Mouse (Mus musculus) forebrain, embryonic 11.5 days (tissue): ENCODE data around the gene Ctse. TPM values are rescaled to one million over a fixed set of nuclear protein-coding genes. Genes with fewer than 3 reads are reported as not detected.

Experiments used
- ATAC-seq: fragments of 200-750 bp; cut with Nextera tagmentation; replicated peaks from 2 replicates; pipeline ENCODE4 v1.8.0; 2017; ENCODE audit warnings: moderate TSS enrichment; ENCODE audit not compliant: low FRiP score
- DNase-seq: peaks from one replicate; pipeline ENCODE4 v3.0.0-alpha.2; 2017; ENCODE audit warnings: low spot score
- H3K27ac ChIP-seq: fragments of 300-500 bp; sonication (generic); 2 replicates; pipeline ENCODE4 v1.5.1; 2014; ENCODE audit warnings: low read depth, low read length
- H3K27me3 ChIP-seq: fragments of 300-500 bp; sonication (generic); 2 replicates; pipeline ENCODE4 v1.6.1; 2014; ENCODE audit warnings: mild to moderate bottlenecking, low read length, mixed read lengths; ENCODE audit not compliant: control insufficient read depth, insufficient read depth
- H3K36me3 ChIP-seq: fragments of 300-500 bp; sonication (generic); 2 replicates; pipeline ENCODE4 v1.6.1; 2014; ENCODE audit warnings: mild to moderate bottlenecking, low read length, moderate library complexity, mixed read lengths; ENCODE audit not compliant: control insufficient read depth, insufficient read depth
- H3K4me1 ChIP-seq: fragments of 300-500 bp; sonication (generic); replicated peaks from 2 replicates; pipeline ENCODE4 v1.6.1; 2014; ENCODE audit warnings: low read length, mixed read lengths; ENCODE audit not compliant: control insufficient read depth, insufficient read depth
- H3K4me2 ChIP-seq: fragments of 300-500 bp; sonication (generic); 2 replicates; pipeline ENCODE4 v1.6.1; 2014; ENCODE audit warnings: low read depth, mild to moderate bottlenecking, low read length, moderate library complexity, mixed read lengths; ENCODE audit not compliant: severe bottlenecking
- H3K4me3 ChIP-seq: fragments of 300-500 bp; sonication (generic); 2 replicates; pipeline ENCODE4 v1.5.1; 2014; ENCODE audit warnings: low read depth, low read length
- H3K9ac ChIP-seq: fragments of 300-500 bp; sonication (generic); 2 replicates; pipeline ENCODE4 v1.6.1; 2014; ENCODE audit warnings: low read length
- H3K9me3 ChIP-seq: fragments of 300-500 bp; sonication (generic); 2 replicates; pipeline ENCODE4 v1.6.1; 2016; ENCODE audit warnings: low read length, mixed read lengths; ENCODE audit not compliant: control insufficient read depth
- WGBS: fragments of 180-500 bp; shearing (Covaris S2); extraction: QIAGEN DNeasy Blood & Tissue Kit; methylation state at CpG from one replicate; pipeline ENCODE4 v1.1.7; 2014; 5-methylcytosine and 5-hydroxymethylcytosine counted together
- polyA plus RNA-seq: library from polyadenylated mRNA; unstranded; fragments of >200 nt; fragmentation: Nextera tagmentation; extraction: Ambion mirVana; gene quantifications from 2 replicates; pipeline ENCODE4 v1.2.1, GENCODE M21; 2014

Ctse gene
- polyA plus RNA-seq, 1 experiment from 2014 or later, result 0.35 TPM

DNA sequence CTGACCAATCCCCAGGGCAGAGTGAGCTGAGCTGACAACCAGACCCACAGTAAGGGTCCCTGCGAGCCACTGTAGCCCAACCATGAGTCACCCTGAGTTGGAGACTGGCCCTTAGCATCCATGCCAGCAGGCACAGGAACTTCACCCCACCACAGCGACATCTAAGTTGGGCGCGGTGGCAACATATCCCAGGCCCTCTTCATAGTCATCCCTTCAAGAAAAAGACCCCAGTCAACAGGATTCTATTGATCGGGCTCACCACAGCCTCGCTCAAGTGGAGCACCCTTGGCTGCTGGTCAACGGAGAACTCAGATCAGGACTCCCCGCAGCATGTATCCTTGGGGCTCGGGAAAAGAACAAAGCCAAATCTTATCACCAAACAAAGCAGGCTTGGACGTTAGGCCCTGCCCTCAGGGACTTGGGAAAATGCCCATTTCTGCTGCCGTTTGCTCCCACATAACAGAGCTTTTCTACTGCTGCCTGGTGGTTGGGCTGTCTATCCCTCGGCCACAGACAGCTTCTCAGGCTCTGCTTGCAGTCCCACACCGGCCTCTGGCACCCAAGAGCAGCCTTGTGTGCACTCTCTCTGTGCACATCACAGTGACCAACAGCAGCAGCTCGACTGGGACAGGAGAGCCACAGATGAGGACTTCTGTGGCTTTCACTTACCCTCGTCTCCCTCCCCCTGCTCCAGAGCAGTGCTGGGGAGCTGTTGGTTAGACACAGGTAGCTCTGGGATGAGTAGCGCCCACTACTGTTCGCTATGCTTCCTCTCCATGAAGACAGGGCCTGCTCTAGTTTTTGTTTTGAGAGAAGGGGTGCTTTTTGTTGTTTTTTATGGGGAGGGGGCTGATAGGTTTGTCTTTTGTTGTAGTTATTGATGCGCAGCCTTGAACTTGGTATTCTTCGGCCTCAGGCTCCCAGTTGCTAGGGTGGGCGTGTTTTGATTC, 76.6 kb downstream of the Ctse start:
- no peaks in the 10 kb centered on the region for H3K36me3 ChIP-seq
- no peak overlapping the region for H3K27ac ChIP-seq
- H3K9me3 ChIP-seq, result no peaks in the 10 kb centered on the region
- DNase-seq (no peak), ATAC-seq (no peak)
- no peak overlapping the region for H3K4me3 ChIP-seq
- H3K27me3 ChIP-seq, result no peaks in the 10 kb centered on the region
- H3K4me1 ChIP-seq, result no peaks in the 10 kb centered on the region; the same call in 1 of the 2 replicates
- H3K9ac ChIP-seq, result no peak overlapping the region
- H3K4me2 ChIP-seq, result no peak overlapping the region
- 68% methylated on average over 20 of the region's 20 CpGs for whole genome bisulfite sequencing

DNA sequence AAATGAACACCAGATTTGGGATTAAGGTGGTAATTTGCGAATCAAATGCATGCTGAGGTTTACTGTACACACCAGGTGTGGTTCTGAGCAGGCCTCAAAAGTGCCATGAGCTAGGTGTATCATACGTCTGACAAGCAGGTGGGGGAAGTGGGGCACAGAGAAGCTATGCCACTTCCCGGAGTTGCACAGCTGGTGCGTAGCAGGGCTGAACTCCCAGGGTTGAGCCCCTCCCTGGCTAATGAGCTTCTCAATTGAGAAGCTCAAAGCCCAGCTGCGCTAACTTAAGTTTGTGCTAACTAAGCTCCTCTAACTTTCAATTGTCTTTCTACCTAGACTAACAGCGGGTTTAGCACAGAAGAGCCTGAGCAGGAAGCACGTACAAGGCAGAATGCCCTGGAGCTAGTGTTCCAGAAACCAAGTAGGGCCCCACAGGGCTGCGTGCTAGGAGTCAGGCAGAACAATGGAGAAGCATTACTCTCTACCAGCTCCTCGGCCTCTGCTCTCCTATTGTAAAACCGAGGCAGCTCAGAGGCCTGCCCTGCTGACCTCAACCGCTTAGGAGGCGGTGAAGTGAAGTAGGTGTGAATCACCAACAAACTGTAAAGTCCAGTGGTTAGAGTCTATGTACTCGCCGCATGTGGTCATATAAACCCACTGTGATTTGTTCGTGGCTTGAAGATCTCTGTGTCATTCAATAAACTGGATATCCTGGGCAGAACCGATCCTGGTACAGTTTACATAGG, 81.0 kb downstream of the Ctse start:
- no peak overlapping the region for H3K4me3 ChIP-seq
- 46% methylated on average over 16 of the region's 16 CpGs for WGBS
- H3K9ac ChIP-seq, result no peak overlapping the region
- H3K4me1 ChIP-seq, result no peaks in the 10 kb centered on the region; the same call in 1 of the 2 replicates
- H3K27ac ChIP-seq, result no peak overlapping the region
- H3K9me3 ChIP-seq, result no peaks in the 10 kb centered on the region
- no peak for ATAC-seq
- no peak overlapping the region for H3K4me2 ChIP-seq
- no peaks in the 10 kb centered on the region for H3K27me3 ChIP-seq
- H3K36me3 ChIP-seq, result no peaks in the 10 kb centered on the region
- DNase-seq, result no peak

DNA sequence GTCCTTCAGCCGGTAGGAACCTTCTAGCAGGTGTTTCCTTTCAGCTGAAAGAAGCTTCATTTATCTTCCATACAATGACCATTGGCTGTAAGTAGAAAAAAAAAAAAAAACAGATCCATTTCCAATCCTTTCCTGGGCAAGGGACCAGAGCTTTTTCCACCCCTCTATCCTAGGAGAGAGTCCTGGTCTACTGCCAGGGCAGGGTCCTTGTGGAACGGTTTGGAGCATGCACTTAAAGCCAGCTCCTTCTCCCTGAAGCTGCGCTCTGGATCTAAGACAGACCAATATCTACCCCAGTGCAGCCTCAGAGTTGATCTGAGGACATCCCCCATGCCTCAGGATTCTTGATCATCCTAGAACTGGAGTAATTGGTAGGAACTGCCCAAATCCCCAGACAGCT, 83.9 kb downstream of the Ctse start:
- no peak for DNase-seq
- 90% methylated on average over 3 of the region's 3 CpGs for WGBS
- no peak overlapping the region for H3K27ac ChIP-seq

DNA sequence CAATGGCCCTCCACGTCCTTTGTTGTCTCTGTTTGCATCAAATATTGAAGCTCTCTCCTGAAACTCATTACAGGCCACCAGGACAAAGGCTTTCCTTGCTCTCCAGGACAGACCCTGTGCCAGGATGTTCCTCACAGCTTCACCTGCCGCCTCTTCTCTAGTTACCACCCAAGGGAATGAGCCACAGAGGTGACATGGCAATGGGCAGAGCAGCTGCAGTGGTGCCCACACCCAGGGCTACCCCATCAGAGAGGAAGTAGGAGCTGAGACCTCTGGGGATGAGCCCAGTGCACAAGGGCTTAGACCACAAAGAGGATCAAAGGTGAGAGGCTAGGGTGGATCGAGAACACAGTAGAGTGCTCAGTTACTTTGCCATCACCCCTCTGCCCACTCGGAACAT, 85.4 kb downstream of the Ctse start:
- Histone ChIP-seq H3K4me2 (no peak overlapping the region), H3K9me3 (no peaks in the 10 kb centered on the region), H3K27ac (no peak overlapping the region), H3K4me3 (no peak overlapping the region), H3K36me3 (no peaks in the 10 kb centered on the region), H3K9ac (no peak overlapping the region), H3K27me3 (no peaks in the 10 kb centered on the region), H3K4me1 (no peaks in the 10 kb centered on the region; the same call in 1 of the 2 replicates)
- ATAC-seq (no peak), DNase-seq (no peak)
- WGBS, result 42% methylated on average over 4 of the region's 4 CpGs

More for the DNA sequence above, 83.9 kb downstream of the Ctse start:
- no peak overlapping the region for H3K4me3 ChIP-seq
- no peaks in the 10 kb centered on the region; the same call in 1 of the 2 replicates for H3K4me1 ChIP-seq
- no peaks in the 10 kb centered on the region for H3K9me3 ChIP-seq
- H3K36me3 ChIP-seq, result no peaks in the 10 kb centered on the region
- no peaks in the 10 kb centered on the region for H3K27me3 ChIP-seq
- H3K9ac ChIP-seq, result no peak overlapping the region
- H3K4me2 ChIP-seq, result no peak overlapping the region
- no peak for ATAC-seq

Other genes with a start within 250 kb of the Ctse start
- gene Srgap2, start 111.0 kb upstream of the Ctse start, polyA plus RNA-seq, result 19.4 and 24.8 TPM in 2 replicates
- gene Fam72a, start 110.4 kb upstream of the Ctse start, polyA plus RNA-seq, result 5.6 and 5.9 TPM in 2 replicates
- 0.09 TPM in 1 of 2 replicates, not detected in the other for gene Avpr1b, start 39.1 kb upstream of the Ctse start, polyA plus RNA-seq
- 0.40 and 0.61 TPM in 2 replicates for gene Rab7b, start 50.4 kb downstream of the Ctse start, polyA plus RNA-seq
- gene Slc26a9, start 105.7 kb downstream of the Ctse start, polyA plus RNA-seq, result not detected in 2 replicates
- gene Pm20d1, start 159.1 kb downstream of the Ctse start, polyA plus RNA-seq, result 0.86 and 1.2 TPM in 2 replicates
- gene Slc41a1, start 189.2 kb downstream of the Ctse start, polyA plus RNA-seq, result 12.5 and 13.0 TPM in 2 replicates
- gene Rab29, start 228.9 kb downstream of the Ctse start, polyA plus RNA-seq, result 13.1 and 15.2 TPM in 2 replicates